Mouse (Mus musculus) cortical plate, adult 2 months (tissue): ENCODE data around the gene Srprb. TPM values are rescaled to one million over a fixed set of nuclear protein-coding genes. Genes with fewer than 3 reads are reported as not detected.

ENCODE experiments used
- H3K27ac ChIP-seq: fragments of 200-500 bp; 2 replicates; pipeline ENCODE4 v1.5.1; 2012; ENCODE audit warnings: low read length, control low read depth, inconsistent platforms; ENCODE audit not compliant: insufficient read depth
- H3K4me1 ChIP-seq: fragments of 200-500 bp; 2 replicates; pipeline ENCODE4 v1.6.1; 2011; ENCODE audit warnings: low read length; ENCODE audit not compliant: control insufficient read depth, insufficient read depth
- H3K4me3 ChIP-seq: fragments of 200-500 bp; 2 replicates; pipeline ENCODE4 v1.5.1; 2011; ENCODE audit warnings: mild to moderate bottlenecking, low read length, control low read depth; ENCODE audit not compliant: insufficient read depth
- CTCF ChIP-seq: fragments of 200-500 bp; IDR thresholded peaks from 2 replicates; pipeline ENCODE4 v1.5.1; 2011; ENCODE audit warnings: mild to moderate bottlenecking, control low read depth, low read length; ENCODE audit not compliant: insufficient read depth; ENCODE audit errors: extremely low read depth
- POLR2A ChIP-seq: fragments of 200-500 bp; IDR thresholded peaks from 2 replicates; pipeline ENCODE4 v1.6.1; 2011; ENCODE audit warnings: mild to moderate bottlenecking, low read length, control low read depth; ENCODE audit not compliant: insufficient read depth; ENCODE audit errors: extremely low read depth
- polyA plus RNA-seq: library from polyadenylated mRNA; depleted of rRNA; stranded (reverse); fragments of >200 nt; gene quantifications from 2 replicates; pipeline ENCODE4 v1.2.3, GENCODE M21; 2012; rRNA removed

Srprb gene
- polyA plus RNA-seq = 32.2 and 35.3 TPM in 2 replicates

GRCm38 (mm10) chr9:103201561-103202260 is at the start of gene Srprb:
Gene Srprb, minus strand, starts transcription at chr9:103202137.
- Histone ChIP-seq H3K27ac (no peak within 1 kb of the TSS), H3K4me1 (peaks cover 2% of the 10 kb centered on the region; the same call in 1 of the 2 replicates), H3K4me3 (peak within 1 kb of the TSS; percentile 91)
- no peak for TF ChIP-seq CTCF
- peak; percentile 51; the same call in 1 of the 2 replicates for TF ChIP-seq POLR2A

- Histone ChIP-seq H3K4me1 (no peaks in the 10 kb centered on the region), H3K27ac (no peak overlapping the region), H3K4me3 (no peak overlapping the region)
- TF ChIP-seq CTCF (no peak), POLR2A (no peak)
Observed at GRCm38 (mm10) chr9:103248618-103249017, 46.7 kb upstream of the Srprb start.

GRCm38 (mm10) chr9:103246526-103247168 is 44.7 kb upstream of the Srprb start:
- TF ChIP-seq POLR2A (no peak), CTCF (no peak)
- no peak overlapping the region for H3K27ac ChIP-seq
- no peaks in the 10 kb centered on the region for H3K4me1 ChIP-seq
- H3K4me3 ChIP-seq = no peak overlapping the region

GRCm38 (mm10) chr9:103243640-103244039 is 41.7 kb upstream of the Srprb start:
- no peak overlapping the region for H3K27ac ChIP-seq
- no peak overlapping the region for H3K4me3 ChIP-seq
- H3K4me1 ChIP-seq = no peaks in the 10 kb centered on the region
- TF ChIP-seq POLR2A (no peak), CTCF (no peak)

- H3K4me3 ChIP-seq = no peak overlapping the region
- H3K4me1 ChIP-seq = no peaks in the 10 kb centered on the region
- no peak overlapping the region for H3K27ac ChIP-seq
- TF ChIP-seq CTCF = no peak
Observed at GRCm38 (mm10) chr9:103241206-103241605, 39.3 kb upstream of the Srprb start.

- Histone ChIP-seq H3K4me3 (no peak overlapping the region), H3K27ac (no peak overlapping the region), H3K4me1 (no peaks in the 10 kb centered on the region)
- TF ChIP-seq CTCF (no peak), POLR2A (no peak)
Observed at GRCm38 (mm10) chr9:103239471-103239870, 37.5 kb upstream of the Srprb start.

GRCm38 (mm10) chr9:103234565-103235165 is 32.7 kb upstream of the Srprb start:
- TF ChIP-seq POLR2A (no peak), CTCF (no peak)
- peak overlapping the region; percentile 85; the same call in 1 of the 2 replicates for H3K27ac ChIP-seq
- no peaks in the 10 kb centered on the region for H3K4me1 ChIP-seq
- H3K4me3 ChIP-seq = no peak overlapping the region

GRCm38 (mm10) chr9:103234059-103234458 is 32.1 kb upstream of the Srprb start:
- Histone ChIP-seq H3K4me3 (no peak overlapping the region), H3K4me1 (no peaks in the 10 kb centered on the region), H3K27ac (no peak overlapping the region)
- TF ChIP-seq POLR2A (no peak), CTCF (no peak)

GRCm38 (mm10) chr9:103233006-103233395 is 31.1 kb upstream of the Srprb start:
- Histone ChIP-seq H3K4me3 (no peak overlapping the region), H3K27ac (no peak overlapping the region), H3K4me1 (no peaks in the 10 kb centered on the region)
- TF ChIP-seq POLR2A (no peak), CTCF (no peak)
